Mouse (Mus musculus) T-helper 1 cell (primary cell): ENCODE results near the gene R3hdml.

Experiments used
- in situ Hi-C: fragments of 300-600 bp; cut with MboI, MseI; formaldehyde crosslinking; loops from one replicate; pipeline ENCODE4 v1.15.1; 2025; ENCODE audit warnings: high pct_unique_total_duplicates

Gene R3hdml

DNA sequence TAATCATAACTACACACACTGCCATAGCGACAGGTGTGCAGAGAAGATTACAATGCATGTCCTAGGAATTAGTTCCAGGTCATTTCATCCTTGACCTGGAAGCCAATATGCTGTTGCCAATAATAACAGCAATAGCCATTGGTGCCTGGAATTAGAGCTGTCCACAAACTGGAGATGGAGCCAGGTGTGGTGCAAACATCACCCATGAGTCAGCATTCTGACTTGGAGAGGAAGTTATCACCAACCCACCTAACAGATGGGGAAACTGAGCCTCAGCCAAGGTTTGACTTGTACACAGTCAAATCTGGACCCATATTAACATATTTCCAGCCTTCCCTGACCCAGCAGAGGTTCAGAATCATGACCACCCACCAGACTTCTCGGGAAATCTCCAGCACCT, 46.3 kb downstream of the R3hdml start:
- in situ Hi-C loops = no loop called here

DNA sequence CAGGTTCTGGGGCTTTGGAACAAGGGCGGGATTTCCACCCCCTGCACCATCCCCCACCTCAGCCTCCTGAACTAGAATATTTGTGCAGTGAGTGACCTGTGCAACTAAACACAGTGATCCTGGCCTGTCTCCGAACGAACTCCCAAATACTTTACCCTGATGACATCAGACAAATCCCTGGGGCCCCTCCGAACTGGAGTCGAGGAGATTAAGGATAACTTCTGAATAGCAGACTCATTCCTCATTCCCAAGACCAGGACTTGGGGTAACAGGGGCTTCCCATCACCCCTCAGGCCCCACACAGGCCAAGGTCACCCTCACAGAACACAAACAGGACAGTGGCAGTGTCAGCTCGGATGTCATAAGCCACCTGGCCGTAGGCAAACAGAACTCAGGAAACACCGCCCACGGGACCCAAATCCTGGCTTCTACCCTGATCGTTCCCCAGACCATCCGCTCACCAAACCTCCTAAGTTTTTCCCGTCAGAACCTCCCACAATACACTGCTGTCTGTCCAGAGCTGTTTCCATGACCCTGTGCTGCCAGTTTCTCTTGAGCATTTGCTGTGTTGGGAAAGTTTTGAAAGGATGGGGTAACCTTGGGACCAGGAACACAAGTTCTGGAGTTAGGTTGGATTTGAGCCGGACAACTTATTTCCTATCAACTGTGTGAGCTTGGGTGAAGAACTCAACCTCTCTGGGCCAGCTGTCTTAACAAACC, 47.4 kb downstream of the R3hdml start:
- in situ Hi-C loops = loop anchor here (5.0 kb wide), 1 partner anchor 178 kb away; no protein-coding TSS in a partner anchor

DNA sequence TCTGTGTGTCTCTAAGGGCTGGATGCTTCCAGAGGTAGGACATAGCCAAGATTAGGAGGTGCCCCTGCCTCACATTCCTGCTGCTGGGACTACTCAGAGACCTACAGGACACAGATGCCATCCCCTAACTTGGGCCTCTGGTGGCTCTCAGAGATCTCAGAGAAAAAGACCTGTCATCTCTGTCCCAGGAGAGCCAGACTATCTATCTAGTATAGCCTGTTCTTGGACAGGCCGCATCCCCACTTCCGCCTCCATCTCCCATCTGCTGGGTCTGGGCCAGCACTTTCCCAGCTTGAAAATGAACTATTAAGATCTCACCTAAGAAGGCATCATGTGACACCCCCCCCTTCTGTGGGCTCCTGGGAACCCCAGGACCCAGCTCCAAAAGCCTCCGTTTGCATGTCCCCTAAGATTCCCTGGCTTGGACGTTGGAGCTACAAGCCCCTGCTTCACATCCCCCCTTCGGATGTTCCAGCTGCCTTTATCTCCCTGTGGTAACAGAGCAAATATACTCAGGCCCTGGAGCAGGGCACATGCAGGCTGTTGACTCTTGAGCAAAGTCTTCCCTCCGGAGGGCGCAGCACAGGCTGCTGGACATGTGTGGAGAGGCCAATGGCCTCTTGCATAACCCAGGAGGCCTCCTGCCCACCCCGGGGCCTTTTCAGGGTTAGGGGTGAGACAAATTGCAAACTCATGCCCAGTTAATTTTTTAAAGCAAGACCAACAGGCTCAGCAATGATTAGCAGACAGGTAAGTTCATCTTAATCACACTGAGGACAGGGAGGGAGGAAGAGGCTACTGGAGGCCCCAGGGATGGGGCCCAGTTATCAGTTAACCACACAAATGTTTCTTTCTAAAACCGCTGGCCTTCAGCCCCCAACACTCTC, 48.4 kb downstream of the R3hdml start:
- in situ Hi-C loops = loop anchor here (5.0 kb wide), 1 partner anchor 177 kb away; no protein-coding TSS in a partner anchor

DNA sequence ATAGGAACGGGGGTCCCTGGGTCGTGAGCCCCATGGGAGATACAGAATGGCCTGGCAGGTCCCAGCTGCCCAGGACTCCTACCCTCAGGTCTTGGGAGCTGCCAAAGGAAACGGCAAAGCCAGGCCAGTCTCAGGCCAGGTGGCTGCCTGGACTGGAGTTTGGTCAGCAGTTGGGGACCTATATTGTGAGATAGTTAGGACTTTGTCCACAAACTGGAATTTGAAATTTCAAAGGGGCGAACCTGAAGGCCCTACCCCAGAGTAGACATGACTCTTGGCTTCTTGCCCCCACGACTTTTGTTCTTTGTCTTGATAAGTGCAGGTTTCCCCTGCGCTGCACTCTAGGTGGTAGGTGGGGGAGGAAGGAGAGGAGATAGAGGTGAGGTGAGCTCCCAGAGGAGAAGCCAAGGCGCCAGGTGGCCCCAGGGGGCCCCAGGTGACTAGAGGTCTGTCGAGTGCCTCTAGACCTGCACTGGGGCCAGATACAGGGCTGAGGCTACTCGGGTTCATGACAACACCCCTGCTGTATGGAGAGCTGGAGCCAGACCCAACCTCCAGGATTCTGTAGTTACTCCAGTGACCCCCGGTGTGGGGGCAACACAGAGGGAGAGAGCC, 49.6 kb downstream of the R3hdml start:
- in situ Hi-C loops = loop anchor here (5.0 kb wide), 1 partner anchor 176 kb away; no protein-coding TSS in a partner anchor

DNA sequence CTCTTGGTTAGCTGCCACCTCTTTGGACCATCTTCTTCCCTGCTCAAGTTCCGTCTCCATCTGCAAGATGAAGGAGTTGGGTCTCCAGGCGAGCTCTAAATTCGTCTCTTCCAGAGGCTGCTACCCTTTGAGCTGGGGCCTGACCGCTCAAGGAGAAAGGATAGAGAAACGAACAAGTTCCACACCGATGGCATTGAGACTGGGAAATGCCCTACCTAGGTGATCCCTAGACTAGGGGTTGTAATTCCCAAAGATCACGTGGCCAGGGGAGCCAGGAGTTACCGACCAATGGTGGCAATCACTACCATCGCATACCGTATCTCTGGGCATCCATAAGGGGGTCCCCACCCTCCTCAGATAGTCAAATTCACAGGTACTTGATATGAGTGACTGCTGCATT, 50.6 kb downstream of the R3hdml start:
- in situ Hi-C loops = loop anchor here (5.0 kb wide), 1 partner anchor 175 kb away; no protein-coding TSS in a partner anchor

DNA sequence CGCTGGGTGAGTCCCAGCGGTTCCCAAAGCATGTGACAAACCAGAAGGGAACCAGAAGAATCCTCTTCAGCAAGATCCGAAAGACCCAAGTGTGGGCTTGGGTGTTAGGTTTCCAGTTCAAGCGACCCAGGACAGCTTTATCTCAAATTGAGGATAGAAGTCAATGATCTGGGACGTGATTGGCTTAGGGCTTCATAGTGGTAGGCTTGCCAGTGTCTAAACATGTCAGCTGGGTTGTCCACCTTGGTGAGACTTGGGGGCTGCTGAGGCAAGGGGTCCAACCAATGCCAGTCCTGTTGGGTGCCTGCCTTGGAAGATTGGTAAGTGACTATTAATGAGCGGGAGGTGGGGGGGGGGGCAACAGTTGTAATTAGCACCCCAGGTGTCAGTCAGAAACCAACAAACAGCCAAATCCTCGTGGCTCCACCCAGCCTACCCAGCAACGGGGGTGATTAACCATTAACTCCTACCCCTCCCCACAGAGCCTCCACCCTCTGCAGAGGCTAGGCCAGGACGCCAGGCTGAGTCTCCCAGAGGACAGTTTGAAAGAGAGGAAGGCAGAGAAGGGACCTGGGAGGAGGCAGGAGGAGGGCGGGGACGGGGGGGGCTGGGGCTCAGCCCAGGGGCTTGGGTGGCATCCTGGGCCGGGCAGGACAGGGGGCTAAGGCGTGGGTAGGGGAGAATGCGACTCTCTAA, 54.7 kb downstream of the R3hdml start:
- in situ Hi-C loops = loop anchor here (5.0 kb wide), 1 partner anchor 41 kb away; no protein-coding TSS in a partner anchor

DNA sequence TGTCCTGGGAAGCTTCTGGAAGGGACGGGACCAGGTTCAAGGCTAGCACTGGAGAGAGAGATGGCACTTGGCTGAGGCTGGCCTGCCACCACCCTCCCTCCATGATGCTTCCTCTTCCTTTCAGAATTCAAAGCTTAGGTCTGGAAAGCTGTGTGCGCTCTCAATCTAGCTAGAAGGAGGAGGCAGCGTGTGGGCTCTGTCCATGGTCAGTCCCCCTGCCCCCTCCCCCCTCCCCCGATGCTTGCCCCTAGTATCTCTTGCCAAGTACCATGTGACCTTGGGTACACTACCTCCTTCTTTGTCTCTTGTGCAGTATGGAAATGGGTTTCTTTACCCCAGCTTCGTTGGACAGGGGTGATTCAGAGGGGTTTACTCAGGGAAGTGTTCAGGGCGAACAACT, 56.7 kb downstream of the R3hdml start:
- in situ Hi-C loops = loop anchor here (5.0 kb wide), 1 partner anchor 38 kb away; no protein-coding TSS in a partner anchor

DNA sequence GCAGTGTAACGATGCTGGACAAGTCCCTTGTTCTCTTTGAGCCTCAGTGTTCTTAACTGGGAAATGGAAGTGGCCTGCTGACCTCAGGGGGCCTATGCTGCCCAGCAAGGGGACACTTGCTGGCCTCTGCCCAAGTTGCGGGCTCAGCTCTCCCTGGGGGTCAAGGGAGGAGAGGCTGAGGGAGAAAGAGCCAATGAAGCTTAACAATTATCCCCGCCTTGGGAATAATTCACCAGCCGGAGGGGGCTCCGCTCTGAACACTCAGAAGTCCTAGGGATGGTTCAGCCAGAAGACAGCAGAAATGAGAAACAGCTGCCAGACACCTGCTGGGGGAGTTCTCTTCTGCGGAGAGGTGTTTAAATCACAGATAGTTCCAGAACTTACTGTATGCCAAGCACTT, 57.7 kb downstream of the R3hdml start:
- in situ Hi-C loops = loop anchor here (5.0 kb wide), 2 partner anchors 38 to 47 kb away; no protein-coding TSS in a partner anchor
